Mouse (Mus musculus): ENCODE data around the gene Gadl1.

Gadl1 gene

DNA sequence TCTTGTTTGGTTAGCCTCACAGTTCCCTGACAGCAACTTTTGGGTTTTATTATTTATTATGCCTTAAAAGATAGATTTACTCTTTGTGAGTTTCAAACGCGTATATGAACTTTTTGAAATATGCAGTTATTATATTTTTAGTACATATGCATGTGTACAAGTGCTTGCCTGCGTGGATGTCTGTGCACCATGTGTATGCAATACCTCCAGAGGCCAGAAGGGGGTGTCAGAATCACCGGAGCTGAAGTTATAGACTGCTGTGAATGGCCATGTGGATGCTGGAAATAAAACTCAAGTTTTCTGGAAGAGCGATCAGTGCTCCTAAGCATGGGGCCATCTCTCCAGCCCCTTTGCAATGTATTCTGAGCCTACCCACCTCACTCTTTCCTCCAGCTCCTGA, 28.7 kb downstream of the Gadl1 start:
- peak in 1 of 2 experiments; percentile 16 for DNase-seq

DNA sequence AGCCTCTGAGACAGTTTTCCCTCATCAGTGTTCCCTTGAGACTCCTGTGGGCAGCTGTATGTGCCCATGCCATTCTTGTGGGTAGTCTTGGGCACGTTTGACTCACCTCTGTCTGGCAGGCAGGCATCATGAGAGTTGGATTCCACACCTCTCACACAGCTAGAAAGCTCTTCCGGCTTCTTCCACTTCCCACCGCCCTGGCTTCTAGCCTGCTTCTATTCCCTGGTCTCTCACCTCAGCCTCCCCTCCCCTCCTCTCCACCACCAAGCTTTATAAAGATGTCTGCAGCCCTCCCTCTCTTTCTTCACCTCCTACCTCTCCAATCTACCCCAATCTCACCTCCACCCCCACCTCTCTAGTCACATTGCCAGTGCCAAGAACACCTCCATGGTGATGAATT, 30.2 kb downstream of the Gadl1 start:
- DNase-seq, result no peak

DNA sequence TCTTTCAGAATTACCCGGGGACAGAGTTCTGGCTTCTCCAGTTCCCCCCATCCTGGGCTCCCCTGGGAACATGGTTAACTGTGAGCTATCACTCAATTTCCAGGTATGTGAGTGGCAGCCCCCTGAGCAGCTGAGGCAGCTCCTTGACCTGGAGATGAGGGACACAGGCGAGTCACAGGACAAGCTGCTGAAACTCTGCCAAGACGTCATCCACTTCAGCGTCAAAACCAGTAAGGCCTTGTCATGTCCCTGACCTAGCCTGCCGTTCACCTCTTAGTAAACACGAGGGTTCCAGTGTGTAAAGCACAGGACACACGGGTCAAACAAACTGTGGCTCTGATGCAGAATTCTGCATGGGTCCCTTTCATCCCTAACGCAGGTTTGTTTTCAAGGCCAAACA, 31.9 kb downstream of the Gadl1 start:
- DNase-seq, result peak in 1 of 2 experiments; percentile 12

DNA sequence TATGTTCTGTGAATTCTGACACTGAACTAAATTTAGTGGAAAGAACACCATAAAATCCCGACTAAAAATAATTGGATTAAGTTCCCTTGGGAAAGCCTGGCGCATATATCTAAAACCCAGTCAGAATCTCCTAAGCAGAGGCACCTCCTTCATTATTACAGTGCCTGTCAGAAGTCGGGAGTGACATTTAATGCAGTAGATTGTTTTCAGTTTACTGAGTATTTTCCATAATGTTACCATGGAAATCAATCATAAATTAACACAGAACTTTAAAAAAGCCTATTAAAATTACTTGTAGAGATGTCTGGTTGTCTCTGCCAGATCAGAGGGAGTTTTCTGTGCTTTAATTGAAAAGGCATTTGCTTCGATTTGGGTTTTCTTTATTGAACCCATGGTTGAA, 33.2 kb downstream of the Gadl1 start:
- no peak for DNase-seq

DNA sequence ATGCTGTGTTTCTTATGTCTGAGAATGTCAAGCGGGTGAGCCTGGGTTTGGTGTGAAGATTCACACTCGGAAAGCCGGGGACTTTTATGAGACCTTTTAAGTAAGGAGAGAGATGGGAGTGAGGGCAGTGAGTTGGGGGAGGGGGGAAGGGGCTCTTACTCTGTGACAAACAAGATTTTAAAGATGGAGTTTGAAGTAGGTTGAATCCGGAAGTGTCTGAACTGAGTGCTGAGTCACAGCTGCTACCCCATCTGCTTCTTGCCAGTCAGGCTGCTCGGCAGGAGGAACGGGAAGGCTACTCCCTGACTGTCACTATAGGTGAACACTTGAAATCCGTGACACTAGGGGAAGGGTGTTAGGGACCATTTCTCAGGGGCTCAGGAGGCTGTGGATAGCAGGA, 33.7 kb downstream of the Gadl1 start:
- peak; percentile 28 to 40 for DNase-seq

DNA sequence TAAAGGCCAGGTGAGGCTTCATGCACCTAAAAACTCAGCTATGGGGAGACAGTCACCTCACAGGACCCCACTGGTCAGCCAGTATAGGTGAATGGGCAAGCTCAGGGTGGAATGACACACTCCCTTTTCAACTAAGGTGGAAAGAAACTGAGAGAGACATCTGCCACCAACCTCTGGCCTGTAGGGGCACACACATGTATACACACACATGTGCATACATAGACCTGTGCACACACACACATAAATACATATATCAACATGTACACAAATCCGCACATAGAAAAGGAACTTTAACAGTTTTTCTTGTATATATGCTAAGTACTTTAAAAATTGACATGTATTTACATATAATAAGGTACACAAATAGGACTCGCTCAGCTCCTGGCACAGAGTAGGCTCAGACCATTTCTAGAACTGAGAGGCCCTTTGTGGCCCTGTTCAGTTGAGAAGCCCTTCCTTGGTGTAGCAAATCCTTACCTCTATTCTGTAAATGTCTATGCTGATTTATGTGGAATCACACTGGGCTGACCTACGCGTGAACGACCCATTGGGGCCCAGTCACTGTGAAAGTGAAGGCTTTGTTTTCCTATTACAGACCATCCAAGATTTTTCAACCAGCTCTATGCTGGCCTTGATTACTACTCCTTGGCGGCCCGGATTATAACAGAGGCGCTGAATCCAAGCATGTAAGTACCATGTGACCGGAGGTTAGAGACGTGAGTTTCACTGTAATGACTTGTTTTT, 34.5 kb downstream of the Gadl1 start:
- no peak for DNase-seq

DNA sequence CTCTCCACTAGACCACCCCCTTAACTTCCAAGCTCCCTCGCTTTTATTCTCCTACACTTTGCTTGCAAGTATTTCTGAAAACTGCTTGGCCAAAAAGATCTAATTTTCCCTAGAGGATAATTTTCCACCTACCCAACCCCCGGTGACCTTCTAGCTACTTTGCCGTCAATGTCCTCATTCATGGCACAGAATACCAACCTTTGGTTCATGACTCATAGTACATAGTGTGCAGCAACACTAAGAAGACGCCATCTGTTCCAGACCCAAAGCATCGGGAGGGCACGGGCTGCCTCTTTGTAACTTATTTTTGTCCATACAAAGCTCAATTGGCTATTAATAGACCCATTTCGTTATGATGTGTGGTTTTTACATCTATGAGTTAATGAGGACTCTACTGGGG, 55.8 kb downstream of the Gadl1 start:
- DNase-seq, result no peak

DNA sequence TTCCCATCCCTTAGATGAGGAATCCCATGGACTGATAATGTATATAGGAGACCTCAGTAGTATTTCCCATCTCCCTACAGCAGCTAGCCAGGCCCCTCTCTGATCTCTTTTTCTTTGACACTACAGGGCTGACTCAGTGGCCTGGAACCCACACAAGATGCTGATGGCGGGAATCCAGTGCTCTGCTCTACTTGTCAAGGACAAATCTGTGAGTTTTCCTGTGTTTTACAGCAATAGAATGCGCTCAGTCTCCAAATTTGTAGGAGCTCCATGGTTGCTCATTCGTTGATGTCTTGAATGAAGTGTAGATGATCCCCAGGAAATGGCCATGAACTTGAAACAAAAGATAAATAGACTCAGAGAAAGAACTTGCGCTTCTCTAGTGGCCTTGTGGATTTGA, 56.9 kb downstream of the Gadl1 start:
- DNase-seq, result no peak

DNA sequence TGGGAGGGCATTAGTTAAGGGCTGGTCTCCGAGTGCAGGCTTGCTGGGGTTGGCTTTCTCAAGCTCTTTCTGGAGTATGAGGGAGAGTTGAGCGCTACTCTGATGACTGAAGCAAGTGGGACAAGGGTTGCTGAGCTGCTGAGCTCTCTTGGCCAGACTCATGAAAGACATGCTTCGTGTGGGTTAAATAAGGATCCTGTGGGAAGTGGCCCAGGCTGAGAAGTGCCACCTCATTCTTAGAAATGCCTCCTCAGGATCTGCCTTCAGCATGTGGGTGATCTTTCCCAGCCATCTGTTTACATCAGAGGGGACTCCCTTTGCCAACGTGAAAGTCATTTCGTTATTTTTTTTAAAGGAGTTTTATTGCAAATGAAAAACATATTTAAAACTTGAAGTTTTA, 57.5 kb downstream of the Gadl1 start:
- DNase-seq, result no peak

DNA sequence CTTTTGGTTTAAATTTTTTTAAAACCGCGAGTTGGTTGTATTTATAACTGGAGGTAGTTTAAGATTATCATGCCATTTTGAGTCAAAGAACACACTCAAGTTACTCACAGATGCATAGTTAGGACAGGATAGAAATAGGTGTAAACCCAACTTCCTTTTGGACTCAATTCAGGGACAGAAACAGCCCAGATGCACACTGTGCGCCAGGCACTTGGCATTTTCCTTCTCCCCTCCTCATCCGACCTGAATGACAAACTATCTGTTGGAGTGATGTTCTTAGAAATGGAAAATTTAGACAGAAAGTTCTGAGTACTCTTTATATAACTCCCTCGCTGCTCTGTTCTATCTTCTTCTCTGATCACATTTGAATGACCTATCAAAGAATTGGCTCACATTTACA, 58.4 kb downstream of the Gadl1 start:
- no peak for DNase-seq

DNA sequence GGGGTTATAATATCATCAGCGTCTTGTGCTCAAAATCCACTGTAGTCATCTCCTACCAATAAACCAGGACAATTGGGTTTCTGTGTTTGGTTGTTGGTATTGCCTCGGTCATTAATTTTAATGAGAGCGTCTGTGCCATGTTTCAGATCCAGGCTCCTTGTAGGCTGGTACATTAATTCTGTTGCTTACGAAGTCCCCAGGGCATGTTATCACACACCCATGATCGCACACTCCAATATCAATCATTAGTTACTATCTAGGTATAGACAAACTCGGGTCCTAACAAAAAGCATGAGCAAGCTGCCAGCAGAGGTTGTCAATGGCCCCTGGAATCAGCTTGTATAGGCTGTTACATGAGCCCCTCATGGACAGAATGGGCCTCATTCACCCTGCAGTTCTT, 67.6 kb downstream of the Gadl1 start:
- no peak for DNase-seq

DNA sequence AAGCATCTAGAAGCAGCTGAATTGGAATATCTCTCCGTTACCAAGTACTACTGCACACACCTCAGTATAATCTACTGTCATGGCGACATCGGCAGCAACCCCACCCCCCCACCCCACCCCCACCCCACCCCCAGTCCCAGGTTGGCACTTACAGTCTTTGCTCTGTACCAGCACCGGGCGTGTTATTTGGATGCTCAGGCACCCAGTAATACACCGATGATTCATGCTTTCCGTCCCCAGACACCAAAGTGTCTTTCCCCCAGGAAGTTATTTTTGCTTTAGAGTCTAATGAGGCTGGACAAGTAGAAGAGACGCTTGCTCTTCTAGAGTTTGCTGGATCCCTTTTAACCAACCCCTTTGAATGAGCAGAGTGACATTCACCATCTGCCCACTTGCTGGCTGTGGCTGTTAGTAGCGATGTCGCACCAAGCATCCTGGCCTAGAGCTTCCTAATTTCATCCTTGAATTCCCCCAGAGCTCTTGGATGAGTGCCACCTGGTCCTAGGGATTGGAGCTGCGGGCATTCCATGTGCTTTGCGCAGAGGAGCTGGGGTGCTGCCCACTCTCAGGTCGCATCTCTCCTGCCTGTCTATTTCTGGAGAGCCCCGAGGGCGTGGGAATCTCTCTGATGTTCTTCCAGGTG, 68.5 kb downstream of the Gadl1 start:
- DNase-seq, result peak; percentile 98 to 99

DNA sequence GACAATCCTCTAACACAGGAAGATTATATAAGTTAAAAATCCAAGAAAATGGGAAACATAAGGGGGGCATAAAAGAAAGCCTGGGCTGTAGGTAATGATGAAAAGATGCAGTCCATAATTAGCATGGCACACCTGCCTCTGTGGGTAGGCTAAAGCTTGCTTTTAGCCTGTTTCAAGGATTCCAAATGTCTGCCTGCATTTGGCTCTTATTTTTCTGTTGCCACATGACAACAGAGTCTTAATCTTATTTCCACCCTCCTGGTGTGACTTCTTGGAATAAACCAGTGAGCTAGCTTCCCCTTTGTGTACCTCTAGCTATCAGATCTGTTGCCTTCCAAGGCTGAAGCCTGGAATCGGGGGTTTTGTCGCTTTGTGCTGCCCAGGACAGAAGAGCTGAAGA, 69.2 kb downstream of the Gadl1 start:
- peak in 1 of 2 experiments; percentile 22 for DNase-seq

DNA sequence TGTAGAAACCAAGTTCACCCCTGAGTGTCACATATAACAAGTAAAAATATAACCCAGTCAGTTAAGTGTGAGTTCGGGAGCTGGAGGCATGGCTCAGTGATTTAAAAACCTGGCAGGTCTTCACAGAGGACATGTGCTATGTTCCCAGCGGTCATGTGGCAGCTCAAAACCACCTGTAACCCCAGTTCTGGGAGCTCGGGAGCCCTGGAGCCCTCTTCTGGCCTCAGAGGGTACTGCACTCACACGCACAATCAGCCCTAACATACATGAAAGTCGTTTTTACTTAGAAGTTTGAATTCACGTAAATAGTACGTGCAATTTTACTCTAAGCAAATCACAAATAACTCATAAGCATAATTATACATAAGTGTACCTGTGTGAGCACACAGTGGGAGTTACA, 81.4 kb downstream of the Gadl1 start:
- peak in 1 of 2 experiments; percentile 32 for DNase-seq

DNA sequence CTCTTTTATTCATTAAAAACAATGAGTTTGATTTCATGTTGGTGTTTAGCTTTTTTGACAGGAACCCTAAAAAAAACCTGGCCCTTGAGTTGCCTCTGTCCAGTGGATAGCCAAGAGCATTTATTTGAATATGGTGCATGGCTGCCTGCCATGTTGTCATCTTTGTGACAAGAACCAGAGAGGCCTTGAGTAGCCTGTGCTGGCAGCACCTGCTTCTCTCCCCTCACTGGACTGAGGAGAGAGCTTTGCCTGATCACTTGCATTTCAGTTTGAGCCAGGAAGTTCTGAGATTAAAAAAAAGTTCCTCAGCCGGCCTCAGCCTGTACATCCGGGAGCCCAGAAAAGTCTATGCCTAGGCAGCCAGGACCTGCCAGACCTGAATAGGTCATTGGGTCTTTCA, 85.5 kb downstream of the Gadl1 start:
- DNase-seq, result peak; percentile 21 to 39

DNA sequence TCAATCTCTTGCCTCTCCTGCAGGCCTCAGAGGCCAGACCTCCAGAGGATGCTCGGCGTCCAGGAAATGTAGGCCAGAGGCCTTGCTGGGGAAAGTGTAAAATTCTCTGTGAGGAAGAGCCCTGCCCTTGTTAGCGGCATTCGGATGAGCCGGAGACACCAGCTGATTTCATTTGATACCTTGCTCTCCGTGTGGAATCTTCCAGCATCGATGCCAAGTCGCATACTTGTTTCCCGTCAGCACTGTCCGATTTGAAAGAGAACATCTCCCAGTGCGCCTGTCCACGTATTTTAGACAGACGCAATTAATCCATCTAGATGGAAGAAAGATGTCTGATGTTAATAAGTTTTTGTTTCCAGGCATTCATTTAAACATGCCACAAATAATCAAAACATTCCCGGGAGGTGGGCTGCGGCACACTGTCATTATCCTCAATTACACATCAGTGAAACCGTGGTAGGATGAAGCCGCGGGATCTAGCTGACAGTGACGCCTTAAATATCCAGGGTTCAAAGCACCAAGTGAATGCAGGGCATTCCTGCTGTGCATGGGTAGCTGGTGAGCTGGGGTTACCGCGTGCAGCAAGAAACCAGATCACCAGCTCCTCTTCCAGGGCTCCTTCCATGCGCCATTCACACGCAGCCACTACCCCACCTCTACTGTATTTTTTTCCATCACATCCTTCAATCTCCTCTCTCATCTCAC, 86.8 kb downstream of the Gadl1 start:
- DNase-seq, result peak; percentile 22 to 23

DNA sequence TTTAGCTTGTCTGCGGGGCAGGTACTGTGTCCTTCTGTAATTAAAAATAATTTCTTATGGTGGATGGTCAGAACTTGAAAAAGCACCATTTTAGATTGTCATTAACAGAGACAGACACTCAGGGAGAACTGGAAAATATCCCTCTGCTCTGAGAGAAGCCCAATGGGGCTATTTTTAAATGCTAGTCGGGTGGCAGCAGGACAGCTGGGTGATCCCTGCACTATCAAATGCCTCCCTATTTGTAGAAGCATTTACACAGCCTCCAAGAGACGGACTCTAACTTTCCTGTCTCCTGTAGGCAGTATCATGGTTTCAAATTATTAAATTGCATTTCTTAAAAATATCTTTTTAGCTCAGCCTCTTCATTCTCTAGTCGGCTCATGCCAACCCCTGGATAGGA, 89.1 kb downstream of the Gadl1 start:
- DNase-seq, result no peak

DNA sequence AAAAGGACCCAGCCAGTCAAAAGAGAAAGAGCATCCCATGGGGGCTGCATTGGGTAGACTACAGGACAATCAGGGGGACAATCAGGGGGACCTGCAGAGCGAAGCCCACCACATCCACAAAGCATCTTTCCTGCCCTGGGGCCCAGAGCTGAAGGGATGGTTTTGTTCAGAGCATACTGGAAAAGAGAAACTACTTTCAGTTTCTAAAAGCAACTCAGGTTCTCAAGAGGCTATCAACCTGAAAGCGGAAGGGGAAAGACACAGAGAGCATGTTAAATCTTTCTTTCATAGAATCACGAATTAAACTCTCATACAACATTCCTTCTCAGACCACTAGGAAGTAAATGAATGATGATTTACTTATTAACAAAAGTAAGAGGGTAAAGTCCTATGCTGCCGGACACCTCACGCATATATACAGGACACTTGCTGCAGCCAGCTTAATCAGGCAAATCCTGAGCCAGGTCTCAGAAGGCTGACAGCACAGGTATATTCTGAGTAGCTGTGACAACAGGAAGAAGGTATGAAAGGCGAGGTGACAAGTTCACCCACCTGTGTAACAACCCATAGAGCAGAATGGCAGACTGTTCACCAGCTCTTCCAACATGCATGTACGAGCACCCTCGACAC, 90.2 kb downstream of the Gadl1 start:
- DNase-seq, result no peak

DNA sequence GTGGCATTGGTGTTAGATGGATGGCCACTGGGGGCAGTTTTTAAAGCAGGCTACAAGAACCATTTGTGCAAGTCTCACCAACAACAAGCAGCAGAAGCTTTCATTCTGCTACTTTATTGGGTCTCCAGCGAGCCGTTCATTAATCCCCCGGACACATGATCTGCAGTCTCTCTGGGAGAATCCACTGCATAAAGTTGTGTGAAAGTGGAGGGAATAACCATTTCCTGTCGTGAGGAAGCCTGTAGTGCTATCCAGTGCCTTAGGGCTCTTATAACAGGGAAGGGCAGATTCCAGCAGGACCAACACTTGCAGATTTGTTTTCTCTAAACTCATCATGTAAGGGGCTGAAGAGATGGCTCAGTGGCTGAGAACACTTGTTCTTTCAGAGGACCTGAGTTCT, 104.7 kb downstream of the Gadl1 start:
- DNase-seq, result no peak

DNA sequence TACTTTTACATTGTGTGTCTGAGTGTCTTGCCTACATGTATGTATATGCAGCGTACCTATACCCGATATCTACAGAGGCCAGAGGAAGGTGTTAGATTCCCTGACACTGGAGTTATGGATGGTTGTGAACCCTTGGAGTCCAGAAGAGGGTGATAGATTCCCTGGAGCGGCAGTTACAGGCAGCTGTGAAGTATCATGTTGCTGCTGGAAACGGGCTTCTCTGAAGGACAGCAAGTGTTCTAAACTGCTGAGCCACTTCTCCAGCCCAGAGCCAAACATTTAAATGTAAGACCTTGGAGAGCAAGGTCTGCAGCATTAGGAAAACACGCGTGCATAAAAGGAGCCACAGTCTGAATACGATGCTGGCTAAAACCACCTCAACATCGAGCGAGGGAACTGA, 107.0 kb downstream of the Gadl1 start:
- no peak for DNase-seq

DNA sequence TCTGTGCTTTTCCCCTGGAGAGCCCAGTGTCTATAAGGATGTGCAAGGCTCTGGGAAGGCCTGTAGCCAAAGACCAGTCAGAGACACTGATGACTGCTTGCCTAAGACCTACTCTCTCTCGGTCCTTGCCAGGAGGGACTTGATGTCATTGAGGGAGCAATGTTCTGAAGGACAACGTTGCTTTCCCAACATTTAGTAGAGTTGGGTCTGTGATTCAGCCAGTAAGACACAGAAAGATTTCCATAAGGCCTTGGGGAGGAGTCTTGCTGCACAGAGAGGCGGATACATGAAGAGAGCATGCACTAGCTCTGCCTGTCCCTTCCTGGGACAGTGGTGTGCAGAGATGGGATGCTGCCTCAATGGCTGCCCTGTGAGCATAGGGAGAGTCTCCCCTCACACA, 107.8 kb downstream of the Gadl1 start:
- no peak for DNase-seq

DNA sequence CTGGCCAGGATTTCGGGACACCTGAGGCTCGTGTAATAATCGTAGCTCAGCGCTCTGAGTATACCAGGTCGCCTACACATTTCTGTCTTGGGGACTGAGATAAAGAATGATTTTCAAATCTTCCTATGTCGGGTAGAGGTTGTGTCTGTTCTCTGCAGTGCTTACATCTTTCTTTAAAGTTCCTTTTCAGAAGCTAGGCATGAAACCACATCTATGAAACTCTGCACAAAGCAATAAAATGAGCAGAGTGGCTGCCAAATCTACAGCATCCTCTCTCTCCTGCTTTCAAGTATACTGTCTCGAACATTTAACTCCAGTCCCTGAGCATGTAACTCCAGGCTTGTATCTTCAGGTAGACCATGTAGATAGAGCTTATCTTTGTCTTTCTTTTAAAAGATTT, 109.3 kb downstream of the Gadl1 start:
- no peak for DNase-seq

DNA sequence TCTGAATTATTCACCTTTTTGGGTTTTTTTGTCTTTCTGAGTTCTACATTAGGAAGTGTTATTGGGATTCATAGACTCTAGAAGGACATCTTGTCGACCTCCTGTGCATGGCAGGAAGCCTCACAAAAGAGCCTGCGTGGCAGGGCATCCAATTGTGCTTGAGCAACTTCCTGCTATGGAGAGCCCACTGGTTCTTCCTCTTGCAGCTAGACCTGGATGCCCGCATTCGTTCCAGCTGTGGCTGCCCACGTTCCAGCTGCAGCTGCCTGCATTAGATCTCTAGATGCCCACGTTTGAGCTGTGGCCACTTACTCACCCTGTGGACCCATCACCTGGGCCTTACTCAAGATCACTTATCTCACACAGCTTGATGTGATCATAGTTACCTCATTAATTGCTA, 116.1 kb downstream of the Gadl1 start:
- no peak for DNase-seq

DNA sequence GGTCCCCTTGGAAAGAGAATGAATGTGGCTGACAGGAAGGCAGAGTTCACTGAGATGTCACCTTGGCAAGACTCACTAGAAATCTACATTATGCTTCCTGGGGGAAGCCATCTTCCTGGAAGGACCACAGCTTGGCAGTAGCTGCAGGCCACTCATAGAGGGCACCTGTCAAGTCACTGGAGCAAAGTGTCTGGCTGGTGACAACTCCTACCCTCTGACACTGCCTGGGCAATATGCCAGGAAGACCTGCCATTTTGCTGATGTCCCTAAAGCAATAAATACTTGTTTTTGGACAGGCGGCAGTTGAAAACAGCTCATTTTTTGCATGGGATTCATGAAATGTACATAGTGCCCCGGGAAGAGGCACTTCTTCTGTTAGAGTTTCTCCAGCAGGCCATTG, 119.8 kb downstream of the Gadl1 start:
- DNase-seq, result peak; percentile 83 to 88

Data from cerebellum, postnatal 10 days (tissue).